Mouse (Mus musculus) ES-Bruce4 (cell line): ENCODE measurements at regions not wholly inside any gene's neighbourhood (a gene's known extent, or its start where the extent isn't known, plus 50 kb on each side); places are given as distances from the start of the nearest gene placed in this dataset.

Experiments used
- CTCF ChIP-seq: IDR thresholded peaks from one replicate; pipeline ENCODE4 v1.8.1; 2011; ENCODE audit warnings: low read depth, low read length
- EP300 ChIP-seq: IDR thresholded peaks from 2 replicates; pipeline ENCODE4 v1.6.1; 2011; ENCODE audit warnings: low read depth, low read length; ENCODE audit not compliant: insufficient read depth
- POLR2A ChIP-seq: IDR thresholded peaks from one replicate; pipeline ENCODE4 v1.8.1; 2011; ENCODE audit warnings: low read length; ENCODE audit not compliant: insufficient read depth

DNA sequence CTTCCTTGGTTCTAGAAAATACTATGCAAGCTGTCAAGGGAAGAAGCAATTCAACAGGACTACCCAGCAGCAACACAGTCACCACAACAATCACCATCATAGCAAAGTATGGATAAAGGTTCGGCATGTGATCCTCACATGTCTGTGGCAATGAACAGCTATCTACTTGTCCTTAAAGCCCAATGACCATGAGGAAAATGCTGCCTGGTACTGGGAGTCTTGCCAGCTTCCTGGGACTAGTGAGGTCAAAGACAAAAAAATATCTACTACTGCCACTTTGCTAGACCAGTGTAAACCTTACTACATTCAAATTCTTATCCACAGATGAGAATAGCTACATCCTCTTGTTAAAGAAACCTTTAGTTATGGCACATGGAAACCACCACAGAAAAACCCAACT, 346.3 kb downstream of the Wdr20rt start:
- TF ChIP-seq CTCF: no peak
- no peak for TF ChIP-seq POLR2A
- TF ChIP-seq EP300: no peak
